In genomic region chr10:53397846-53398539, GRCm38 (mm10) we compare ENCODE assay signal across 8 mouse cellular contexts. TPM values are rescaled to one million over a fixed set of nuclear protein-coding genes. Genes with fewer than 3 reads are reported as not detected.
DNase-seq lines count a peak whose midpoint lies in the region; ATAC-seq and TF ChIP-seq lines count a peak whose summit lies in the region.

No protein-coding gene starts in this region.

- H3K9ac ChIP-seq in heart, embryonic 13.5 days = peak overlapping the region; percentile 65; the same call in 1 of the 2 replicates
- peak overlapping the region; percentile 34 for H3K9ac ChIP-seq in intestine, embryonic 16.5 days (ENCODE audit: low read depth, low read length)
- no peak overlapping the region for H3K9ac ChIP-seq in midbrain, postnatal 0 days (replicated peaks; ENCODE audit: low read length, poor library complexity, severe bottlenecking)

- peak overlapping the region; percentile 26 for H3K4me3 ChIP-seq in heart, embryonic 13.5 days
- H3K4me3 ChIP-seq in cortical plate, adult 2 months (ENCODE audit: insufficient read depth, low read length) = peak overlapping the region; percentile 17
- peak overlapping the region; percentile 17; the same call in 1 of the 2 replicates for H3K4me3 ChIP-seq in intestine, embryonic 16.5 days (ENCODE audit: low read length)
- no peak overlapping the region for H3K4me3 ChIP-seq in midbrain, postnatal 0 days (ENCODE audit: low read depth, low read length)

- TF ChIP-seq POLR2A in cortical plate, adult 2 months (IDR thresholded peaks at IDR 0.05; ENCODE audit: extremely low read depth, insufficient read depth, low read length) = no peak

- DNase-seq in heart, postnatal 4 days = no peak
- DNase-seq in midbrain, postnatal 0 days (ENCODE audit: low spot score) = no peak
- DNase-seq in adrenal gland, adult 8-10 months = no peak
- DNase-seq in spleen, adult 12 weeks (ENCODE audit: low spot score) = no peak
- no peak for DNase-seq in ovary, postnatal 36 days (ENCODE audit: low spot score)

- no peak for TF ChIP-seq CTCF in cortical plate, adult 2 months (IDR thresholded peaks at IDR 0.05; ENCODE audit: extremely low read depth, insufficient read depth, low read length)
- TF ChIP-seq CTCF in midbrain, postnatal 0 days (IDR thresholded peaks at IDR 0.05) = no peak

- H3K9me3 ChIP-seq in heart, embryonic 13.5 days = no peaks in the 10 kb centered on the region
- no peaks in the 10 kb centered on the region for H3K9me3 ChIP-seq in intestine, embryonic 16.5 days (ENCODE audit: control insufficient read depth, low read length)
- H3K9me3 ChIP-seq in midbrain, postnatal 0 days (ENCODE audit: low read length) = no peaks in the 10 kb centered on the region

- H3K4me2 ChIP-seq in heart, embryonic 13.5 days = peak overlapping the region; percentile 59
- peak overlapping the region; percentile 42 for H3K4me2 ChIP-seq in intestine, embryonic 16.5 days (ENCODE audit: low read depth, low read length)
- H3K4me2 ChIP-seq in midbrain, postnatal 0 days (ENCODE audit: low read depth, low read length, poor library complexity, severe bottlenecking) = peak overlapping the region; percentile 33

- ATAC-seq in heart, embryonic 13.5 days (ENCODE audit: extremely low read depth, insufficient number of reproducible peaks, low FRiP score, low TSS enrichment) = no peak
- ATAC-seq in intestine, embryonic 16.5 days = peak; percentile 72
- ATAC-seq in midbrain, postnatal 0 days (ENCODE audit: low FRiP score) = no peak

- peak overlapping the region; percentile 54 for H3K27ac ChIP-seq in heart, embryonic 13.5 days (replicated peaks)
- H3K27ac ChIP-seq in cortical plate, adult 2 months (ENCODE audit: insufficient read depth, low read length) = no peak overlapping the region
- H3K27ac ChIP-seq in intestine, embryonic 16.5 days (ENCODE audit: low read length) = peak overlapping the region; percentile 62
- no peak overlapping the region for H3K27ac ChIP-seq in midbrain, postnatal 0 days (ENCODE audit: low read depth, low read length)

- H3K27me3 ChIP-seq in heart, embryonic 13.5 days (replicated peaks) = no peaks in the 10 kb centered on the region
- H3K27me3 ChIP-seq in intestine, embryonic 16.5 days (replicated peaks; ENCODE audit: control insufficient read depth, insufficient read depth, low read length) = no peaks in the 10 kb centered on the region
- H3K27me3 ChIP-seq in midbrain, postnatal 0 days (ENCODE audit: insufficient read depth, low read length) = no peaks in the 10 kb centered on the region

- H3K4me1 ChIP-seq in heart, embryonic 13.5 days = peaks cover 27% of the 10 kb centered on the region
- no peaks in the 10 kb centered on the region; the same call in 1 of the 2 replicates for H3K4me1 ChIP-seq in cortical plate, adult 2 months (ENCODE audit: control insufficient read depth, insufficient read depth, low read length)
- H3K4me1 ChIP-seq in intestine, embryonic 16.5 days (ENCODE audit: control insufficient read depth, insufficient read depth, low read length) = no peaks in the 10 kb centered on the region
- H3K4me1 ChIP-seq in midbrain, postnatal 0 days (ENCODE audit: insufficient read depth, low read length) = no peaks in the 10 kb centered on the region

- WGBS in heart, embryonic 13.5 days = 50% methylated on average over 10 of the region's 10 CpGs
- 43% methylated on average over 10 of the region's 10 CpGs for WGBS in intestine, embryonic 16.5 days
- 48% methylated on average over 10 of the region's 10 CpGs for WGBS in midbrain, postnatal 0 days

- H3K36me3 ChIP-seq in heart, embryonic 13.5 days = no peaks in the 10 kb centered on the region
- no peaks in the 10 kb centered on the region for H3K36me3 ChIP-seq in intestine, embryonic 16.5 days (ENCODE audit: control insufficient read depth, insufficient read depth, low read length)
- no peaks in the 10 kb centered on the region for H3K36me3 ChIP-seq in midbrain, postnatal 0 days (ENCODE audit: insufficient read depth, low read length)

RNA-seq across cellular contexts. Expression of gene Cep85l, which starts 18.2 kb away (rescaled TPM):
- polyA plus RNA-seq in heart, embryonic 13.5 days (2015; fragmentation: Nextera tagmentation; extraction: Ambion mirVana) = 3.1 and 3.6 TPM in 2 replicates
- 10 to 100 TPM; 21.1 to 21.5 TPM for total RNA-seq in heart, postnatal 4 days (2021)
- polyA plus RNA-seq in cortical plate, adult 2 months (2012; rRNA removed) = 7.8 and 8.0 TPM in 2 replicates
- polyA plus RNA-seq in intestine, embryonic 16.5 days (2015; fragmentation: Nextera tagmentation; extraction: Ambion mirVana) = 1.3 and 1.8 TPM in 2 replicates
- 14.3 and 15.2 TPM in 2 replicates for total RNA-seq in midbrain, postnatal 0 days (2014; rRNA removed)
- polyA plus RNA-seq in midbrain, postnatal 0 days (2015; fragmentation: Nextera tagmentation; extraction: Ambion mirVana) = 4.3 and 6.0 TPM in 2 replicates
- 10 to 100 TPM in 2 of 4 experiments, 1 to 10 TPM in 2; 7.5 to 15.7 (median 11.4) TPM for total RNA-seq in adrenal gland, adult 8-10 months (2022)

Comparison
In these comparisons a context has a peak if more than half of its experiments do, and no peak if none do; other contexts are left out.
1. H3K27ac ChIP-seq: peak in heart, embryonic 13.5 days (single experiment) and intestine, embryonic 16.5 days (single experiment); none in cortical plate, adult 2 months (single experiment) and midbrain, postnatal 0 days (single experiment).
2. Peak in every context shown above with its lines, with median percentiles within 50 percentile points of each other: H3K4me2 ChIP-seq.